Mouse (Mus musculus) testis, adult 2 months (tissue): ENCODE results near the gene Sprr4.

Experiments used
- CTCF ChIP-seq: fragments of 200-500 bp; IDR thresholded peaks from 2 replicates; pipeline ENCODE4 v1.5.1; 2012; ENCODE audit warnings: low read depth, mild to moderate bottlenecking, inconsistent platforms, low read length, moderate library complexity; ENCODE audit not compliant: control insufficient read depth, insufficient read depth, insufficient replicate concordance
- POLR2A ChIP-seq: fragments of 200-500 bp; IDR thresholded peaks from 2 replicates; pipeline ENCODE4 v1.6.1; 2012; ENCODE audit warnings: low read depth, mild to moderate bottlenecking, inconsistent platforms, low read length, moderate library complexity; ENCODE audit not compliant: control insufficient read depth

DNA sequence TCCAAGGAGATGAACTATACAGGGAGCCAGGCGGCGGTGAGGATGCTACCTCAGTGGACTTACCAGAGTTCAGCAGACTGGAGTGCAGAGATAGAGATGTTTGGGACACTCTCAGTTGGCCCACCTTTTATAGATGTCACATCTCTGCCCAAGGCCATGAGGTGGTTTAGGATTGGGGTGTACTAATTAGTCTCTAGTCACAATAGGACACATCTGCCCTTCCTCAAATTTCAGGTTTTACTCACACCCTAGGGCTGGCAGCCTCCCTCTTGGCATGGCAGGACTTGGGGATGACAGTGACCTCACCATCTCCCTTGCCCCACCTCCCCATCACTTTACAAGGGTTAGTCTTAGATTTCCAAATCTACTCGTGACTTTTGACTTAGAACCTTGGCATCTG is 34.1 kb upstream of the Sprr4 start, which contains the start of gene 2310046K23Rik:
- TF ChIP-seq CTCF (no peak), POLR2A (no peak)
